Mouse (Mus musculus) gastrocnemius, adult 2 months (tissue): ENCODE results near the gene Acvr1. TPM values are rescaled to one million over a fixed set of nuclear protein-coding genes. Genes with fewer than 3 reads are reported as not detected.

Experiments used
- DNase-seq: peaks from one replicate; pipeline ENCODE4 v3.0.0; 2022
- H3K27ac ChIP-seq: fragments of 200-600 bp; 2 replicates; pipeline ENCODE4 v1.8.1; 2022; ENCODE audit warnings: mild to moderate bottlenecking
- H3K4me3 ChIP-seq: fragments of 200-600 bp; 2 replicates; pipeline ENCODE4 v1.8.1; 2022; ENCODE audit warnings: mild to moderate bottlenecking, moderate library complexity
- CTCF ChIP-seq: fragments of 200-600 bp; IDR thresholded peaks from 2 replicates; pipeline ENCODE4 v1.8.1; 2022; ENCODE audit warnings: antibody characterized with exemption, mild to moderate bottlenecking, moderate library complexity
- intact Hi-C: fragments of 180-260 bp; cut with DNase I; formaldehyde crosslinking; loops from one replicate; pipeline ENCODE4 v1.15.1; 2025
- total RNA-seq, 2 experiments: library from RNA; stranded (reverse); gene quantifications; 2 replicates each; pipeline ENCODE4 v1.2.3; 2021

Acvr1 gene
- total RNA-seq, 2 experiments from 2014 or later: 17.6 to 23.2 TPM

GRCm38 (mm10) chr2:58527786-58528185 is 39.2 kb downstream of the Acvr1 start:
- H3K27ac ChIP-seq: no peak overlapping the region

GRCm38 (mm10) chr2:58524356-58524755 is 42.6 kb downstream of the Acvr1 start:
- Histone ChIP-seq H3K27ac (no peak overlapping the region), H3K4me3 (no peak overlapping the region)
- no peak for TF ChIP-seq CTCF
- intact Hi-C loops: no loop called here
- no peak for DNase-seq

More at GRCm38 (mm10) chr2:58527786-58528185, 39.2 kb downstream of the Acvr1 start:
- no peak overlapping the region for H3K4me3 ChIP-seq
- intact Hi-C loops: no loop called here
- no peak for TF ChIP-seq CTCF
- DNase-seq: no peak

DNA sequence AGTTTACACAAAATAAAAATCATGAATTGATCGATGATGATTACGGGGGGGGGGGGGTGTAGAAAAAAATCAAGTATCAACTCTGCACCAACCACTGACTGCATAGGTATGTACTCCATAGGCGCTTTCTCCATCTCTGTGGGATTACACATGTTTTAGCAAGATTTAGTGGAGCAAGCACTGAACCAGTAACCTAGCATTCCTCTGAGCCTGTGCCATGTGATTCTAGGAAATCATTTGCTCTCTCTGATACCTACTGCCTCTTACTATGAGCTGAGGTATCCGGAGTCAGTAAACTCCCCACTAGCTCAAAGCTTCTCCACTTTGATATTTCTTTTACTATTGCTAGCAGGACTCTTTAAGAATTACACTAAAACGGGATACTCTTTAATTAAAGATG is 43.1 kb downstream of the Acvr1 start:
- H3K27ac ChIP-seq: no peak overlapping the region
- H3K4me3 ChIP-seq: no peak overlapping the region
- DNase-seq: no peak
- intact Hi-C loops: no loop called here
- no peak for TF ChIP-seq CTCF

DNA sequence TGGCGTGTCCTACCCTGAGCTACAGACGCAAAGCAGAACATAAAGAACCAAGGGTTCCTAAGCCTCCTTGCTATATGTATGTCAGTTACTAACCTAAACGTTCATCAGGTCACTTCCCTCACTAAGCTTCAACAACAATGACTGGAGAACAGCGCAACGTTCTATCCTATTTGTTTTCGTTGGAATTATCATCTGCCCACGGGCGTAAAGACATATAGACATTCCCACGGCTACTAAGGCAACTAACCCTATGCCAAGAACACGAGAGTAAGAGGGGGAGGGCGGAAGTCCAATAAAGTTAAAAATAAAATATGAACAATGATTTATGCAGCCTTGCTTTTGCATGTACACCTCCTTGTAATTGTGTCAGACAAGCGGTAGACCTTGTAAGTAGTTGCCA is 43.9 kb downstream of the Acvr1 start:
- intact Hi-C loops: no loop called here
- DNase-seq: no peak
- Histone ChIP-seq H3K4me3 (no peak overlapping the region), H3K27ac (peak overlapping the region; percentile 21; the same call in 1 of the 2 replicates)
- no peak for TF ChIP-seq CTCF

DNA sequence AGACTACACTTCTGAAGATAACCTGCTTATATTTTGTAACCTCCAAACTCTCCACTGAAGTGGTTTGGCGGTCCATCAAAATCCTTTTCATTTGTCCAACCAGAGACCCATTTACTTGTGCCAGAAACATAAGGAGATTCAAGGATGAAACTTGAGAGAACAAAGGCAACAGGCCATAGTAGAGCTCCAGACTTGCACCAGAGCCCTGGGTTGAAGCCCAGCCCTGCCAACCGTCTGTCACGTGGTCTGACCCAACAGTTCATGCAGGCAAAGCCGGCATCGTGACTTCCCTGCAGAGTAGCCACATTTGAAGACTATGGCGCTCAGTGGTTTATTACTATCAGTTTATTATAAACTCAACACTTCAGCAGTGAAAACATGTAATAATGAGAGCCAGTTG is 45.3 kb downstream of the Acvr1 start:
- peak; percentile 59 for DNase-seq
- Histone ChIP-seq H3K4me3 (no peak overlapping the region), H3K27ac (peak overlapping the region; percentile 50)
- intact Hi-C loops: no loop called here
- TF ChIP-seq CTCF: no peak

- no peak overlapping the region for H3K27ac ChIP-seq
- no peak for TF ChIP-seq CTCF
These were observed 46.2 kb downstream of the Acvr1 start for GRCm38 (mm10) chr2:58520727-58521126.

GRCm38 (mm10) chr2:58518517-58518916 is 48.4 kb downstream of the Acvr1 start:
- DNase-seq: no peak
- H3K27ac ChIP-seq: peak overlapping the region; percentile 63
- no peak overlapping the region for H3K4me3 ChIP-seq
- TF ChIP-seq CTCF: no peak
- intact Hi-C loops: no loop called here

More at GRCm38 (mm10) chr2:58520727-58521126, 46.2 kb downstream of the Acvr1 start:
- H3K4me3 ChIP-seq: no peak overlapping the region
- intact Hi-C loops: no loop called here
- DNase-seq: no peak

DNA sequence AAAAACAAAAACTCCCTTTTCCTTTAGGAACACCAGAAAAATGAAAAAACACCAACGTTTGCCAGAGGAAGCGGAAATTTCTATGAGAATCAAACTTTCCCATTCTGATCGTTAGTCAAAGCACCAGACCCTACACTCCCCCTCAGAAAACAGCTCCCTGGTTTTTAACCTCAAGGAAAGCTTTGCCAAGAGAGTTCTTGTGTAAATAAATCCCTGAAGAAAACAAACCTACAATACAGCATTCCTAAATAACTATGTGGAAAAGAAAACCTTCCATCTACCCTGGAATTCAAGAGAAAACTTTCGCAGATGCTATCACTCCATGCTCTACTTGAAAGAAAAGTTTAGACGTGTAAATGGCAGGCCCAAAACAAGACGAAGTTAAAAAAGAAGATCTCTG is 50.0 kb downstream of the Acvr1 start:
- intact Hi-C loops: no loop called here
- Histone ChIP-seq H3K4me3 (no peak overlapping the region), H3K27ac (peak overlapping the region; percentile 28; the same call in 1 of the 2 replicates)
- no peak for TF ChIP-seq CTCF
- no peak for DNase-seq

DNA sequence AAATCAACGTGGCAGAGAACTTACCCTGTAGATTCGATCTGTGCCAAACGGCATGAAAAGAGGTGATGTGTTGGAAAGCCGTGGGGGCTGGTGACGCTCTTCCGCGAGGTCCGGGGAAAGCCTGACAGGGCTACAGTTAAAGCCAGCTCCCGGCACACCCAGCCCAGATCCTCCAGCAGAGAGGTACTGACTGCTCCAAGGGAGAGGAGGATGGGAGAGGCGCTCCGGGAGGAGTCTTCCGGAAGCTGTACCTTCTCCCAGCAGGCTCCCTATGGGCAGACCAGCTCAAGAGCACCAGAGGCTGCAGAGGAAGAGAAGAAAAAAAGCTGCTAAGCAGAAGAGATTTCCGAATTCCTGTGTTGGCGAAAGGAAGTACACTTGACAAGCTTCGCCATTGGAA is 51.0 kb downstream of the Acvr1 start:
- DNase-seq: no peak
- intact Hi-C loops: no loop called here
- no peak for TF ChIP-seq CTCF
- Histone ChIP-seq H3K4me3 (peak overlapping the region; percentile 26; the same call in 1 of the 2 replicates), H3K27ac (peak overlapping the region; percentile 28; the same call in 1 of the 2 replicates)

DNA sequence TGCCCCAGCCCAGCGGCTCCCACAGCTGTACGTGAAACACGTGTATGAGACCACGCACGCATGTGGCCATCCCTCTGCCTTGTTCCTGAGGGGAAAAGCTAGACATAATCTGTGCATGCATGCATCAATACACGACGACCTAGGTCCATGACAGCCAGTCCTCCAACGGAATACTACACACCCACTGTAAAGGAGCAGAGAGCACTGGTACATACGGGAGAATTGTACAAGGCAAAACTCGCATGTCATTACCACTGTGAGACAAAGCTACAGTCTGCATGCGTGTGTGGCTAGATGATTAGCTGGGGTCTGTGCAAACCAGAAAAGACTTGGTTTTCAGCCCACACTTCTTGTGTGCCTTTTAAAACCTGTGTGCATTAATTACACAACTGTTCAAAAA is 52.5 kb downstream of the Acvr1 start:
- no peak for TF ChIP-seq CTCF
- no peak for DNase-seq
- H3K4me3 ChIP-seq: no peak overlapping the region
- H3K27ac ChIP-seq: no peak overlapping the region
- intact Hi-C loops: no loop called here

DNA sequence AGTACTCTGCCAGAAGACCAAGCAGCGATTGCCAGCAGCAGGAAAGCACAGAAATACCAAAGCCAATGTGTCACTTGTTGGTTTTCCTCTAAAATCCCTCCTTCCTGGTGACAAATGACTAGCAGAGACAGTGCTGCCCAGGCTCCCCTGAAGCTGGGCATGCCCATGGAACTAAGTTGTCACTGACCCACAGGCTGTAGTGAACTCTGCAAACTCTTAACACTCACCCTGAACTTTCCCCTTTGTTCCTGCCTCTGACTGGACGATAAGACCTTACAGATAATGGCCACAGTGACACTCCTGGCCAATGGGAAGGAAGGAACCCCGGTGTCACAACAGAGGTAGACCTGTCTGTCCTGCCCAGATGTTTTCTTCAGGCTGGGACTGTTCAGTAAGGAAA is 53.7 kb downstream of the Acvr1 start:
- TF ChIP-seq CTCF: no peak
- no peak for DNase-seq
- peak overlapping the region; percentile 24; the same call in 1 of the 2 replicates for H3K27ac ChIP-seq
- no peak overlapping the region for H3K4me3 ChIP-seq
- intact Hi-C loops: no loop called here

- TF ChIP-seq CTCF: no peak
- peak overlapping the region; percentile 74 for H3K27ac ChIP-seq
- no peak for DNase-seq
- intact Hi-C loops: no loop called here
- H3K4me3 ChIP-seq: peak overlapping the region; percentile 56
These were observed 56.8 kb downstream of the Acvr1 start for GRCm38 (mm10) chr2:58510192-58510591.

DNA sequence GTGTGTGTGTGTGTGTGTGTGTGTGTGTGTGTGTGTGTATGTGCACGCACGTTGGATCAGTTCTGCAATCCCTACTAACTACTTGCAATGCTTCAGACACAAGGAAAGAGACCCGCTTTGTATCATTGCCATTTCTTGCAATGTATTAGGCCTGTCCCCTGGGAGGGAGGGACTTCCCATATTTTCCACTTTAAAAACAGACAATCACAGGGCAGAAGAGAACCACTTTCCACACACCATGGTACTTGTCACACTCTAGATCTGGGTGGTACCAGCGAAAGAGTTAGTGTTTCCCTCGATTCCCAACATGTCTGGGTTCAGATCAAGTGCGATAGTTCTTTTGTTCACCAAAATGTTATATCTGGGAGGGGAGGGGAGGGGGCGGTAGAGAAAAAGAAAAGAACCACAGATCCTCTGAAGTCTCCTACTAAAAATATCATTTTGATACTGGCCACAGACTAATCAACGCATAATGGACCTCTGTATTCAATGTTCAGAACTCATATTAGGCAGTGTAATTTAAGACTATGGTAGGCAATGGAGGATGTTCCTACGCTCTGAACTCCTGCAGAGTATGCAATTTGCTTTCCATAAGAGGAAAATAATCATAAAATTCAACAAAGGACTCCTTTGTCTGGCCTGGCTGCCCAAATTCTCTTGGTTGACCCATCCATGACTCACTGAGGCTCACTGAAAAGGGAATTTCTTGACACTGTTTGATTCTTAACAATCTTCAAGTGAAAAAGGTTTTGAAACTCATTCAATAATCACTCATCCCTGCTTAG is 61.5 kb downstream of the Acvr1 start:
- DNase-seq: no peak
- TF ChIP-seq CTCF: no peak
- H3K4me3 ChIP-seq: no peak overlapping the region
- intact Hi-C loops: no loop called here
- H3K27ac ChIP-seq: no peak overlapping the region
